Mouse (Mus musculus): ENCODE results near the gene Etfrf1. TPM values are rescaled to one million over a fixed set of nuclear protein-coding genes. Genes with fewer than 3 reads are reported as not detected.

Gene Etfrf1
- total and polyA plus RNA-seq, 3 experiments, result 11.6 to 29.9 (median 21.9) TPM

DNA sequence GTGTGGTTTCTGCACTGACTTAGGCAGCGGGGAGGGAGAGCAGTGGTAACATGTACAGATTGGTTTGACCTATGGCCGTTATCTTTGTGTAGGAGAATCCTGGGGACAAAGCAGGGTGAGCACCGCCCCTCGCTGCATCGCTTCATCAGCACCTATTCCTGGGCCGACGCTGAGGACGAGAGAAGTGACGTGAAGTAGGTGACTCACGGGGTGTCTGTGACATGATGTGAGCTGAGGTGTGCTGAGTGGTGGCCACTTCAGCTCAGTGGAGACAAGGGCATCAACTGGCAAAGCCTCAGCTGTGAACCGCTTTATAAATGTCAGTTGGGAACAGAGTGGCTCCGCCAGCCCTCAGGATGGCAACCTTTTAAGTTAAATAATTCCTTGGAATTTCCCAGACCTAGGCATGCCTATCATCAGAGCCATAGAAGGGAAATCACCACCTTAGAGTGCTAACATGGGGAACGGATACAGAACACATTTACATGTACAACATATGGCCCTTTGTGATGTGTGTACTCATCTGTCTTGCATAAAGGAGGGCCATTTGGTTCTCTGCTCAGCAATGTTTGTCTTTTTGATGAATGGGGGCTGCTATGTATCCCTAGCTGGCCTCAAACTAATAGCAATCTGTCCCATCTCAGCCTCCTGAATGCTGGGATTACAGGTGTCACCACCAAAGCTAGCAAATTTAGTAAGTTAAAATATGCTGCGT lies 38.9 kb upstream of the Etfrf1 start:
- Histone ChIP-seq H3K27ac (ENCODE audit: insufficient read depth, low read depth) (no peak overlapping the region), H3K9me3 (replicated peaks; ENCODE audit: low read length) (no peaks in the 10 kb centered on the region), H3K9ac (ENCODE audit: insufficient read depth, low read depth) (no peak overlapping the region), H3K4me1 (ENCODE audit: control insufficient read depth in 1 of 2, insufficient read depth in 2 of 2) (peaks cover 0 to 18% of the 10 kb centered on the region in 2 experiments; a peak in 2 of 4 replicates), H3K27me3 (replicated peaks) (no peaks in the 10 kb centered on the region), H3K4me2 (ENCODE audit: insufficient read depth, low read depth, poor library complexity, severe bottlenecking) (no peak overlapping the region), H3K79me2 (replicated peaks; ENCODE audit: control insufficient read depth, extremely low read depth, insufficient read depth, poor library complexity, severe bottlenecking) (no peaks in the 10 kb centered on the region), H3K4me3 (replicated peaks in 1 of 3; ENCODE audit: low read depth in 2 of 3, low read length in 2 of 3, poor library complexity in 1 of 3) (no peak overlapping the region), H3K36me3 (replicated peaks in 1 of 2; ENCODE audit: control insufficient read depth in 1 of 2, insufficient read depth in 1 of 2, low read length in 1 of 2) (peaks cover 64 to 96% of the 10 kb centered on the region in 2 experiments)
- dilution Hi-C loops (cut with MboI; ENCODE audit: extremely low pct_ligation_motif_present, extremely low pct_unique_long_range_greater_than_20kb, low sequenced_read_pairs) (no loop called here), in situ Hi-C loops (cut with MboI; ENCODE audit: low pct_ligation_motif_present, low pct_unique_long_range_greater_than_20kb, low sequenced_read_pairs) (no loop called here)
- DNase-seq (ENCODE audit: extremely low read depth), result no peak
- TF ChIP-seq E2F4 (IDR thresholded peaks at IDR 0.05; ENCODE audit: insufficient replicate concordance, low read depth, low read length) (no peak), CTCF (conservative IDR thresholded peaks at IDR 0.05 in 1 of 2, IDR thresholded peaks at IDR 0.05 in 1 of 2; ENCODE audit: low read depth in 2 of 2, low read length in 2 of 2) (no peak), CHD1 (IDR thresholded peaks at IDR 0.05; ENCODE audit: low read depth, low read length) (no peak), MAZ (IDR thresholded peaks at IDR 0.05; ENCODE audit: low read depth, low read length) (no peak), TBP (conservative IDR thresholded peaks at IDR 0.05; ENCODE audit: low read depth, low read length) (no peak), PAX5 (IDR thresholded peaks at IDR 0.05; ENCODE audit: low read length) (no peak), ETS1 (conservative IDR thresholded peaks at IDR 0.05; ENCODE audit: low read depth, low read length) (no peak), NELFE (IDR thresholded peaks at IDR 0.05; ENCODE audit: low read depth, low read length) (no peak), MEF2A (IDR thresholded peaks at IDR 0.05; ENCODE audit: borderline replicate concordance, low read depth, low read length) (no peak), EP300 (IDR thresholded peaks at IDR 0.05; ENCODE audit: low read length) (no peak), NRF1 (IDR thresholded peaks at IDR 0.05; ENCODE audit: low read depth, low read length) (no peak), RCOR1 (conservative IDR thresholded peaks at IDR 0.05; ENCODE audit: low read depth, low read length) (no peak), SIN3A (IDR thresholded peaks at IDR 0.05; ENCODE audit: low read length) (no peak)

DNA sequence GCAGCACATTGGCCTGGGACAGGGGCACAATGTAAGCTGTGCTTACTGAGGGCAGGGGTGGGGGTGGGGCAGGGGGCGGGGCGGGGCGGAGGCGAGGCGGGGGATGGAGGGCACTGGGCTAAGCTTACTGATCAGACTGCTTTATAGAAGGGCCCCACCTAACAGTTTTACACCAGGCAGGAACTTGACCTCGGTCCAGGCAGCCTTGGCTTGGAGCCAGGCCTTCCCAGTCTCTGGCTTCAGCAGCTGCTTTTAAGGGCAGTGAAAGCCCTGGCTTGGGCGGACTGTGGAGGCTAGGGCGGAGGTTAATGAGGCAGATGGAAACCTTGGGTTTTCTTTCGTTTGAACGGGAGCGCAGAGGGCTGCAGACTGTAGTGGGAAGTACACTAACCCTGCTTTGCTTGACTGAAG lies 37.1 kb upstream of the Etfrf1 start:
- no peak for TF ChIP-seq POLR2A (IDR thresholded peaks at IDR 0.05; ENCODE audit: low read depth, low read length)
- no peak for TF ChIP-seq NRF1 (IDR thresholded peaks at IDR 0.05; ENCODE audit: low read depth, low read length)
- TF ChIP-seq TCF12 (IDR thresholded peaks at IDR 0.05; ENCODE audit: low read depth, low read length), result no peak
- TF ChIP-seq MEF2A (IDR thresholded peaks at IDR 0.05; ENCODE audit: borderline replicate concordance, low read depth, low read length), result no peak
- TF ChIP-seq ZNF384 (IDR thresholded peaks at IDR 0.05; ENCODE audit: low read depth, low read length), result no peak
- TF ChIP-seq POLR2AphosphoS2 (IDR thresholded peaks at IDR 0.05; ENCODE audit: low read depth, low read length), result no peak
- no peak for TF ChIP-seq JUND (conservative IDR thresholded peaks at IDR 0.05; ENCODE audit: low read depth, low read length)
- no peak for TF ChIP-seq MYC (IDR thresholded peaks at IDR 0.05; ENCODE audit: low read depth, low read length)
- TF ChIP-seq MAZ (IDR thresholded peaks at IDR 0.05; ENCODE audit: low read depth, low read length), result no peak
- no peak for TF ChIP-seq KAT2A (IDR thresholded peaks at IDR 0.05; ENCODE audit: insufficient replicate concordance, low read length)
- no peak for TF ChIP-seq SIN3A (IDR thresholded peaks at IDR 0.05; ENCODE audit: low read length)
- TF ChIP-seq ZMIZ1 (IDR thresholded peaks at IDR 0.05; ENCODE audit: low read depth, low read length), result no peak
- TF ChIP-seq ZKSCAN1 (IDR thresholded peaks at IDR 0.05; ENCODE audit: borderline replicate concordance, low read depth, low read length), result no peak
- TF ChIP-seq SMC3 (IDR thresholded peaks at IDR 0.05; ENCODE audit: low read depth, low read length), result no peak
- TF ChIP-seq CTCF (conservative IDR thresholded peaks at IDR 0.05 in 1 of 2, IDR thresholded peaks at IDR 0.05 in 1 of 2; ENCODE audit: low read depth in 2 of 2, low read length in 2 of 2), result no peak
- no peak for TF ChIP-seq HCFC1 (IDR thresholded peaks at IDR 0.05; ENCODE audit: low read depth, low read length)
- no peak for TF ChIP-seq GABPA (IDR thresholded peaks at IDR 0.05; ENCODE audit: insufficient replicate concordance, low read depth, low read length)
- TF ChIP-seq BHLHE40 (IDR thresholded peaks at IDR 0.05; ENCODE audit: low read depth, low read length), result no peak
- TF ChIP-seq UBTF (IDR thresholded peaks at IDR 0.05; ENCODE audit: low read depth, low read length), result no peak
- no peak for TF ChIP-seq ELF1 (IDR thresholded peaks at IDR 0.05; ENCODE audit: low read depth, low read length)
- Histone ChIP-seq H3K27ac (ENCODE audit: insufficient read depth, low read depth) (no peak overlapping the region), H3K9ac (ENCODE audit: insufficient read depth, low read depth) (no peak overlapping the region), H3K4me3 (replicated peaks in 1 of 3; ENCODE audit: low read depth in 2 of 3, low read length in 2 of 3, poor library complexity in 1 of 3) (no peak overlapping the region), H3K79me2 (replicated peaks; ENCODE audit: control insufficient read depth, extremely low read depth, insufficient read depth, poor library complexity, severe bottlenecking) (no peaks in the 10 kb centered on the region), H3K27me3 (replicated peaks) (no peaks in the 10 kb centered on the region), H3K4me2 (ENCODE audit: insufficient read depth, low read depth, poor library complexity, severe bottlenecking) (no peak overlapping the region), H3K4me1 (ENCODE audit: control insufficient read depth in 1 of 2, insufficient read depth in 2 of 2) (peaks cover 0 to 25% of the 10 kb centered on the region in 2 experiments; a peak in 2 of 4 replicates), H3K9me3 (replicated peaks; ENCODE audit: low read length) (no peaks in the 10 kb centered on the region), H3K36me3 (replicated peaks in 1 of 2; ENCODE audit: control insufficient read depth in 1 of 2, insufficient read depth in 1 of 2, low read length in 1 of 2) (peaks cover 53 to 96% of the 10 kb centered on the region in 2 experiments)
- in situ Hi-C loops (cut with MboI; ENCODE audit: low pct_ligation_motif_present, low pct_unique_long_range_greater_than_20kb, low sequenced_read_pairs), result no loop called here
- dilution Hi-C loops (cut with MboI; ENCODE audit: extremely low pct_ligation_motif_present, extremely low pct_unique_long_range_greater_than_20kb, low sequenced_read_pairs), result no loop called here
- no peak for DNase-seq (ENCODE audit: extremely low read depth)
